Mouse (Mus musculus) embryonic fibroblast, embryonic 13.5 days (primary cell): Measurements from ENCODE around the gene Pim1.

Source experiments
- CTCF ChIP-seq: IDR thresholded peaks from 2 replicates; pipeline ENCODE4 v1.5.1; 2011; ENCODE audit warnings: mild to moderate bottlenecking, control low read depth, low read length, moderate library complexity, borderline replicate concordance; ENCODE audit not compliant: insufficient read depth
- POLR2A ChIP-seq: IDR thresholded peaks from 2 replicates; pipeline ENCODE4 v1.6.1; 2011; ENCODE audit warnings: low read depth, mild to moderate bottlenecking, control low read depth, low read length, moderate library complexity

GRCm38 (mm10) chr17:29514435-29514834 lies 23.9 kb downstream of the Pim1 start:
- TF ChIP-seq CTCF (peak; percentile 16; the same call in 1 of the 2 replicates), POLR2A (no peak)
